27 mouse cellular contexts compared by ENCODE assay signal in genomic region chr12:8353071-8353470, GRCm38 (mm10). TPM values are rescaled to one million over a fixed set of nuclear protein-coding genes. Genes with fewer than 3 reads are reported as not detected.
A peak's percentile ranks its signal among the peaks of the same experiment; 100 is the strongest.
DNase-seq lines count a peak whose midpoint lies in the region; ATAC-seq and TF ChIP-seq lines count a peak whose summit lies in the region.
"Had no signal": no experiment of that assay in that cellular context is flagged by ENCODE, and none has a peak within 500 bp of the region (broad histone marks: within the 10 kb centered on the region; RNA-seq: fewer than 3 reads in every experiment).

No protein-coding gene starts in this region.

- TF ChIP-seq POLR2A in liver, adult 2 months (IDR thresholded peaks at IDR 0.05; ENCODE audit: extremely low read depth, insufficient read depth, low read length), result no peak
- TF ChIP-seq POLR2A in spleen, adult 2 months (IDR thresholded peaks at IDR 0.05; ENCODE audit: low read depth, low read length), result no peak

- no peak for TF ChIP-seq CTCF in liver, adult 2 months (IDR thresholded peaks at IDR 0.05; ENCODE audit: low read depth, low read length)
- no peak for TF ChIP-seq CTCF in spleen, adult 2 months (IDR thresholded peaks at IDR 0.05; ENCODE audit: extremely low read depth, insufficient read depth, insufficient read length, insufficient replicate concordance)

- H3K4me2 ChIP-seq in intestine, embryonic 15.5 days (replicated peaks), result no peak overlapping the region
- H3K4me2 ChIP-seq: embryonic facial prominence, embryonic 15.5 days; heart, embryonic 11.5 days; limb, embryonic 13.5 days; liver, embryonic 15.5 days had no signal

- peak; percentile 87 for DNase-seq in liver, adult 2 months (ENCODE audit: extremely low read depth, low read depth, low spot score)
- no peak for DNase-seq in liver
- peak; percentile 49 for DNase-seq in CD4-positive, CD25-positive, alpha-beta regulatory T cell, adult 2 months (ENCODE audit: low read depth, low spot score)
- DNase-seq in spleen, adult 2 months (ENCODE audit: low read depth in 1 of 2, low spot score in 2 of 2), result peak; percentile 32 to 50
- DNase-seq in gastrocnemius, postnatal 4 days (ENCODE audit: low spot score in 2 of 2), result no peak
- no peak for DNase-seq in right cerebral cortex, postnatal 10 days (ENCODE audit: low spot score in 2 of 2)
- no peak for DNase-seq in frontal cortex, postnatal 14 days (ENCODE audit: low spot score in 2 of 2)
- DNase-seq: adrenal gland, postnatal 36 days; cerebellum, adult 9-10 months; gastrocnemius, postnatal 10 days; heart, adult 11 months; heart, postnatal 10 days; kidney, adult 8-10 months; kidney, postnatal 10 days; right cerebral cortex, postnatal 25 days; thymus, postnatal 25 days had no signal

- ATAC-seq in intestine, embryonic 15.5 days, result 0 out of 2 replicates have a peak, but pooled peaks have one; percentile 13
- ATAC-seq: forebrain, embryonic 14.5 days; hindbrain, postnatal 0 days; lung, postnatal 0 days had no signal

- H3K4me1 ChIP-seq in liver, adult 2 months (ENCODE audit: control insufficient read depth, insufficient read depth, low read length), result peaks cover 14% of the 10 kb centered on the region
- H3K4me1 ChIP-seq in intestine, embryonic 15.5 days (replicated peaks), result peaks cover 24% of the 10 kb centered on the region
- H3K4me1 ChIP-seq in spleen, adult 2 months (ENCODE audit: control insufficient read depth, insufficient read depth, insufficient read length), result peaks cover 15% of the 10 kb centered on the region

- no peaks in the 10 kb centered on the region for H3K36me3 ChIP-seq in liver, adult 2 months (ENCODE audit: control insufficient read depth, insufficient read depth, low read length)
- no peaks in the 10 kb centered on the region for H3K36me3 ChIP-seq in intestine, embryonic 15.5 days
- no peaks in the 10 kb centered on the region for H3K36me3 ChIP-seq in spleen, adult 2 months (ENCODE audit: control insufficient read depth, insufficient read depth, low read length)
- H3K36me3 ChIP-seq: embryonic facial prominence, embryonic 15.5 days; limb, embryonic 13.5 days; liver, embryonic 15.5 days; midbrain, embryonic 10.5 days had no signal

- WGBS in liver, adult 2 months, result 25% methylated on average over 4 of the region's 4 CpGs
- 68% methylated on average over 4 of the region's 4 CpGs for WGBS in intestine, embryonic 15.5 days
- 45% methylated on average over 4 of the region's 4 CpGs for WGBS in spleen, adult 2 months

- no peak overlapping the region for H3K9ac ChIP-seq in liver, adult 2 months (ENCODE audit: low read depth, low read length)
- H3K9ac ChIP-seq in intestine, embryonic 15.5 days, result no peak overlapping the region
- H3K9ac ChIP-seq: embryonic facial prominence, embryonic 15.5 days; limb, embryonic 13.5 days; liver, embryonic 15.5 days had no signal

- H3K79me2 ChIP-seq in liver, adult 2 months (ENCODE audit: control insufficient read depth, insufficient read depth, low read length), result no peaks in the 10 kb centered on the region

- H3K9me3 ChIP-seq in intestine, embryonic 15.5 days, result no peaks in the 10 kb centered on the region
- H3K9me3 ChIP-seq: embryonic facial prominence, embryonic 15.5 days; limb, embryonic 13.5 days; liver, embryonic 15.5 days; midbrain, embryonic 10.5 days had no signal

- H3K27ac ChIP-seq in liver, adult 2 months (replicated peaks; ENCODE audit: insufficient read depth, low read depth, low read length), result peak overlapping the region; percentile 52
- no peak overlapping the region for H3K27ac ChIP-seq in intestine, embryonic 15.5 days
- H3K27ac ChIP-seq in spleen, adult 2 months (ENCODE audit: insufficient read depth, low read length), result peak overlapping the region; percentile 57
- H3K27ac ChIP-seq: embryonic facial prominence, embryonic 15.5 days; hindbrain, postnatal 0 days; limb, embryonic 13.5 days; liver, embryonic 15.5 days; macrophage; midbrain, embryonic 10.5 days had no signal

- H3K4me3 ChIP-seq in liver, adult 2 months (ENCODE audit: insufficient read depth, low read depth, low read length), result no peak overlapping the region
- no peak overlapping the region for H3K4me3 ChIP-seq in intestine, embryonic 15.5 days (replicated peaks)
- no peak overlapping the region for H3K4me3 ChIP-seq in spleen, adult 2 months (ENCODE audit: extremely low read depth, insufficient read depth, insufficient read length)
- H3K4me3 ChIP-seq: embryonic facial prominence, embryonic 15.5 days; limb, embryonic 13.5 days; liver, embryonic 15.5 days; midbrain, embryonic 10.5 days had no signal

- H3K27me3 ChIP-seq in liver, adult 2 months (ENCODE audit: control insufficient read depth, insufficient read depth, low read length), result no peaks in the 10 kb centered on the region
- no peaks in the 10 kb centered on the region for H3K27me3 ChIP-seq in intestine, embryonic 15.5 days (replicated peaks)
- H3K27me3 ChIP-seq in spleen, adult 2 months (ENCODE audit: control insufficient read depth, insufficient read depth, low read length), result no peaks in the 10 kb centered on the region
- H3K27me3 ChIP-seq: embryonic facial prominence, embryonic 15.5 days; limb, embryonic 13.5 days; liver, embryonic 15.5 days had no signal

RNA-seq across cellular contexts. Expression of gene Hs1bp3, which starts 39.8 kb away (rescaled TPM):
- total RNA-seq in liver, adult 2 months (2014; rRNA removed), result 3.0 and 5.2 TPM in 2 replicates
- polyA plus RNA-seq in liver, adult 2 months (2012; rRNA removed), result 13.5 and 16.6 TPM in 2 replicates
- polyA plus RNA-seq in intestine, embryonic 15.5 days (2015; fragmentation: Nextera tagmentation; extraction: Ambion mirVana), result 21.4 and 23.4 TPM in 2 replicates
- 10.9 and 11.1 TPM in 2 replicates for polyA plus RNA-seq in spleen, adult 2 months (2012; rRNA removed)
- 10 to 100 TPM; 10.2 to 10.4 TPM for total RNA-seq in gastrocnemius, postnatal 4 days (2021)

RNA-seq across cellular contexts. Expression of gene Gdf7, which starts 51.3 kb away (rescaled TPM):
- total RNA-seq in liver, adult 2 months (2014; rRNA removed), result not detected in 2 replicates
- not detected in 2 replicates for polyA plus RNA-seq in liver, adult 2 months (2012; rRNA removed)
- polyA plus RNA-seq in intestine, embryonic 15.5 days (2015; fragmentation: Nextera tagmentation; extraction: Ambion mirVana), result not detected in 2 replicates
- polyA plus RNA-seq in spleen, adult 2 months (2012; rRNA removed), result 0.06 TPM in 1 of 2 replicates, not detected in the other
- not detected for total RNA-seq in gastrocnemius, postnatal 4 days (2021)
- total RNA-seq: adrenal gland, postnatal 36 days; gastrocnemius, postnatal 10 days; layer of hippocampus, postnatal 25 days had no signal
- polyA plus RNA-seq: forebrain, embryonic 14.5 days; liver, embryonic 15.5 days; lung, postnatal 0 days; macrophage had no signal

Comparison
In these comparisons a context has a peak if more than half of its experiments do, and no peak if none do; other contexts are left out.
1. DNase-seq: peak in liver, adult 2 months (single experiment), CD4-positive, CD25-positive, alpha-beta regulatory T cell, adult 2 months (single experiment) and spleen, adult 2 months (2 of 2); none in liver (single experiment), gastrocnemius, postnatal 4 days (0 of 2), right cerebral cortex, postnatal 10 days (0 of 2) and frontal cortex, postnatal 14 days (0 of 2).